Mouse (Mus musculus) cerebellum, postnatal 14 days (tissue): ENCODE results near the gene Msh5.
"Not testable (repeated sequence)": the region's sequence is repeated elsewhere in the genome, so short reads cannot be mapped to it uniquely, and the experiment has no call there.

Experiments used
- DNase-seq, 2 experiments: peaks; one replicate each; pipeline ENCODE4 v3.0.0; 2021; ENCODE audit warnings: mixed read lengths in 2 of 2

Msh5 gene

GRCm38 (mm10) chr17:35048149-35048931 is 1.8 kb upstream of the Msh5 start:
- DNase-seq = no peak

- DNase-seq = no peak
Measured at GRCm38 (mm10) chr17:35047688-35048087, 1.1 kb upstream of the Msh5 start.

- no peak for DNase-seq
Measured at GRCm38 (mm10) chr17:35045807-35046680, 501 bp downstream of the Msh5 start.

- no peak for DNase-seq
Measured at GRCm38 (mm10) chr17:35044904-35045806, 1.4 kb downstream of the Msh5 start.

GRCm38 (mm10) chr17:35043794-35044193 is 2.8 kb downstream of the Msh5 start:
- no peak for DNase-seq

GRCm38 (mm10) chr17:35039121-35039873 is 7.2 kb downstream of the Msh5 start:
- no peak for DNase-seq

GRCm38 (mm10) chr17:35034896-35035295 is 11.6 kb downstream of the Msh5 start:
- no peak for DNase-seq

GRCm38 (mm10) chr17:35033703-35034102 is 12.8 kb downstream of the Msh5 start:
- not testable (repeated sequence) for DNase-seq

GRCm38 (mm10) chr17:35032323-35032870 is 14.1 kb downstream of the Msh5 start:
- DNase-seq = no peak

- DNase-seq = no peak
Measured at GRCm38 (mm10) chr17:35031880-35032279, 14.7 kb downstream of the Msh5 start.

- peak; percentile 27 to 29 for DNase-seq
Measured at GRCm38 (mm10) chr17:35031272-35031671, 15.3 kb downstream of the Msh5 start.

GRCm38 (mm10) chr17:35029691-35030532 is 16.6 kb downstream of the Msh5 start:
- DNase-seq = peak; percentile 33 to 51

GRCm38 (mm10) chr17:35028315-35028714 is 18.2 kb downstream of the Msh5 start:
- DNase-seq = peak in 1 of 2 experiments; percentile 45

- peak; percentile 71 to 81 for DNase-seq
Measured at GRCm38 (mm10) chr17:35027277-35028068, 19.1 kb downstream of the Msh5 start, which contains the start of gene Sapcd1. Gene Sapcd1, minus strand, starts transcription at chr17:35028016.

GRCm38 (mm10) chr17:35026206-35026605 is 20.3 kb downstream of the Msh5 start:
- no peak for DNase-seq

GRCm38 (mm10) chr17:35024691-35025488 is 21.7 kb downstream of the Msh5 start:
- peak in 1 of 2 experiments; percentile 6 for DNase-seq

GRCm38 (mm10) chr17:35024261-35024660 is 22.3 kb downstream of the Msh5 start:
- no peak for DNase-seq

- no peak for DNase-seq
Measured at GRCm38 (mm10) chr17:35023756-35024155, 22.8 kb downstream of the Msh5 start.

- no peak for DNase-seq
Measured at GRCm38 (mm10) chr17:35023221-35023620, 23.3 kb downstream of the Msh5 start.
